In the genomic region with DNA sequence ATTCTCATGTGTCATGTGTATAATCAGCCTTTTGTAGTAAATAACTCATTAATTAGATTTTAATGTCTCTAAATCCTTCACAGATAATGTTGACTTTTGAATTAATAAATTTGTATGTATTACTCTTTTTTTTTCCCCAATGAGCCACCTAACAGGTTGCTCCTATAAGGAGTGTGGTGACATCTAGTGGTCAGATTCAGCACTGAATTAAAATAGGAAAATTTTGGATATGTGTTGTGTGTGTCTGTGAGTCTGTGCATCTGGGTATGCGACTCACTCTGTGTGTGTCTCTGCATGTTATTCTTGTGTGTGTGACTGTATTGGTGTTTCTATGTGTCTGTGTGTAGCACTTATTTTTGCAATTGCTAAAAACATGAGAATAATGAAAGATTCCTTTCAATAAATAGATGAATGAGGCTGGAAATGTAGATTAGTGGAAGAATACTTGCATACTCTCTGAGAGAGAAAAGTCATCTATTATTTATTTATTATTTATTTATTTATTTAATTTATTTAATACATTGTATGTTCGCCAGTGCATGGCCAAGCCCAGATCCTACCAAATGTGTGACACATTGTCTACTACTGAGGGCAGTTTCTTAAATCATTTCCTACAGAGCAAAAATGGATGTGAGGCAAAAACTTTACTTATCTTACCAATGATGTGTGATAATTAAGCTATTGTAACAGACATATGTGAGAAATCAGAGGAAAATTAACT, we compare ENCODE assay signal across 9 mouse cellular contexts.
A peak's percentile ranks its signal among the peaks of the same experiment; 100 is the strongest.
DNase-seq lines count a peak whose midpoint lies in the region; ATAC-seq and TF ChIP-seq lines count a peak whose summit lies in the region.
"Had no signal": no experiment of that assay in that cellular context is flagged by ENCODE, and none has a peak within 500 bp of the region (broad histone marks: within the 10 kb centered on the region; RNA-seq: fewer than 3 reads in every experiment).

No protein-coding gene starts in this region.

- H3K9ac ChIP-seq in midbrain, embryonic 12.5 days (replicated peaks): no peak overlapping the region

- DNase-seq in left cerebral cortex, adult 2 months (ENCODE audit: extremely low spot score in 1 of 2, low spot score in 2 of 2): no peak
- DNase-seq in left cerebral cortex, postnatal 36 days (ENCODE audit: low spot score in 2 of 2): no peak
- peak; percentile 55 for DNase-seq in ZHBTc4 (ENCODE audit: low read depth, low spot score)
- DNase-seq in fibroblast of lung, adult 2 months (ENCODE audit: low read depth): peak; percentile 10
- no peak for DNase-seq in right cerebral cortex, postnatal 4 days
- no peak for DNase-seq in urinary bladder, postnatal 14 days (ENCODE audit: low spot score)

- no peaks in the 10 kb centered on the region for H3K27me3 ChIP-seq in midbrain, embryonic 12.5 days
- H3K27me3 ChIP-seq: megakaryocyte, embryonic 14.5 days had no signal

- no peaks in the 10 kb centered on the region for H3K4me1 ChIP-seq in midbrain, embryonic 12.5 days
- H3K4me1 ChIP-seq: megakaryocyte, embryonic 14.5 days had no signal

- peak; percentile 78 for ATAC-seq in midbrain, embryonic 12.5 days (ENCODE audit: low FRiP score, low read depth)

- TF ChIP-seq CTCF in left cerebral cortex, adult 2 months (IDR thresholded peaks at IDR 0.05): peak; percentile 83

- no peak overlapping the region for H3K27ac ChIP-seq in left cerebral cortex, adult 2 months
- H3K27ac ChIP-seq in midbrain, embryonic 12.5 days (replicated peaks): no peak overlapping the region

- 79% methylated on average over 2 of the region's 2 CpGs for WGBS in midbrain, embryonic 12.5 days

- no peak overlapping the region for H3K4me3 ChIP-seq in left cerebral cortex, adult 2 months
- no peak overlapping the region for H3K4me3 ChIP-seq in midbrain, embryonic 12.5 days
- H3K4me3 ChIP-seq: erythroblast, embryonic 14.5 days; megakaryocyte, embryonic 14.5 days had no signal

- H3K4me2 ChIP-seq in midbrain, embryonic 12.5 days (replicated peaks): no peak overlapping the region

- intact Hi-C loops in left cerebral cortex, adult 2 months (cut with DNase I): loop anchor here (5.0 to 10.0 kb wide), 5 partner anchors 413 to 1935 kb away; no protein-coding TSS in a partner anchor
- intact Hi-C loops in left cerebral cortex, postnatal 36 days (cut with DNase I): loop anchor here (2.0 to 5.0 kb wide), 2 partner anchors 297 to 1935 kb away; no protein-coding TSS in a partner anchor

- no peaks in the 10 kb centered on the region for H3K36me3 ChIP-seq in midbrain, embryonic 12.5 days

- H3K9me3 ChIP-seq in midbrain, embryonic 12.5 days: no peaks in the 10 kb centered on the region
- H3K9me3 ChIP-seq: megakaryocyte, embryonic 14.5 days had no signal

Comparison
In these comparisons a context has a peak if more than half of its experiments do, and no peak if none do; other contexts are left out.
1. DNase-seq: peak in ZHBTc4 (single experiment) and fibroblast of lung, adult 2 months (single experiment); none in left cerebral cortex, adult 2 months (0 of 2), left cerebral cortex, postnatal 36 days (0 of 2), right cerebral cortex, postnatal 4 days (single experiment) and urinary bladder, postnatal 14 days (single experiment).